Mouse (Mus musculus): ENCODE measurements around the gene Treh. TPM values are rescaled to one million over a fixed set of nuclear protein-coding genes. Genes with fewer than 3 reads are reported as not detected.

Gene Treh
- polyA plus RNA-seq, 1 experiment, result 183 TPM

DNA sequence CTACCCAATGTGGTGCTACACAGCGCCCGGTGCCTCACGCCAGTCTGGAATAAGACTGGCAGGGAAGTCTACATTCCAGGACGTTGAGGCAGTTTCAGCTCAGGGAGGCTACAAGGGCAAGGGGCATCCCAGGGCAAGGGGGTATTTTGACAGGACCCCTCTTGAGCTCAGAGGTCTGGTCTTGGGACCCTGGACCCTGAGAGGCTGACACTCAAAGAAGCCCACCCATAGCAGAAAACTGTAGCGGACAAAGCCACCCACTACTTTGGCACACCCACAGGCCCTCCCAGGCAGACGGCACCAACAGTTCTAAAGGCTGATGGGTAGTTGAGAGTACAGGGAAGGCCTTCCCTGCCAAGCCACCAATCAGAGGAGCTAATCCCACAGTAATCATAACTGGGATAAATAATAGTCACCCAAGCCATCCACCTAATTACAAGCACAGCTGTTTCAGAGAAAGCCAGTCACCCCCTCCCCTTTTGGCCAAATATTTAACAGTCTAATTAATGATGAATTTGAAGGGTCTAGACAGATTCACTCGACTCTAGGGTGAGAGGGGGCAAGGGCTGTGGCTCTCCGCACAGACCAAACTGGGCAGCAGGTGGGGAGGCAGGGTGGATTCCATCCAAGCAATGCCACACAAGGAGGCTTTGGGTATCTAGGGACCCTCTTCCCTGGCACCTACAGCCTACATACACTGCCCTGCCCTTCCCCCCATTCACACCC is 46.8 kb downstream of the Treh start:
- Histone ChIP-seq H3K36me3 (ENCODE audit: control insufficient read depth, insufficient read depth, low read length) (no peaks in the 10 kb centered on the region; the same call in 1 of the 2 replicates), H3K27ac (ENCODE audit: insufficient read depth, low read depth, low read length) (no peak overlapping the region), H3K27me3 (ENCODE audit: control insufficient read depth, insufficient read depth, low read length) (no peaks in the 10 kb centered on the region), H3K4me1 (ENCODE audit: control insufficient read depth, insufficient read depth, insufficient read length, low read length) (peaks cover 23% of the 10 kb centered on the region), H3K4me3 (ENCODE audit: low read depth, low read length) (no peak overlapping the region)
- TF ChIP-seq CTCF (IDR thresholded peaks at IDR 0.05; ENCODE audit: extremely low read depth, insufficient read length, insufficient replicate concordance, low read depth, low read length) (no peak), POLR2A (IDR thresholded peaks at IDR 0.05; ENCODE audit: low read depth, low read length) (no peak)
- 76% methylated on average over 8 of the region's 8 CpGs for WGBS

DNA sequence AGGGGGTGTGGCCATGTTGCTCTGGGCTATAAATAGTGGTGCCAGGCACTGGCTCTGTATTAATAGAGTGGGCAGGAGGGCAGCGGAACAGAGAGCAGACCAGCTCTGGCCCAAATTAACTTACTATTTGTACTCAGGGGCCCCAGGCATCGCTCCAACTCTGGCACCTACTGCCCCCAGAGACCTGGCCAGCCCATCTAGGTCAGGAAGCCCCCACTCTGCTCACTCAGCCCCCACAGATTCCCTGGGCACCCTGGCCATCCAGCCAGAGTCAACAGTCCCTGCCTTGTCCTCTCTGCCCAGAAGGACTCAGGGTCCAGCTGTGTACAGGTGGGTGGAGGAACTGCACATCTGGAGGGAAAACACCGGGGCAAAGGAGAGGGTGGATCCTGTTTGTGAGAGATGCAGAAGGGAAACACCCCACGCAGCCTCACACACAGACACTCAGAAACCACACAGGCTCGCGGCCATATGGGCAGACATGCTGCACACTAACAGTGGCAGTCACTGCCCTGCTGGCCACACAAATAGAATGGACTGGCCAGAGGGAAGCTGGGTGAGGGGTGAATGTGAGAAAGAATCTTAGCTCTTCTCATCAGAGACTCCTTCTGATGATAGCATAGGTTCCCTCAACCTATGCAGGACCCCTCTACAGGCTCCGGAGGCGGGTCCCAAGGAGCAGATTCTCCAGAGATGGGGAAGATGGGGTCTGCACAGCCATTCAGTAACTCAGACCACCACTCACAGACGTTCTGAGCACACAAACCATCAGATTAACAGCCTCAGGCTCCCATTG is 47.5 kb downstream of the Treh start:
- Histone ChIP-seq H3K27me3 (ENCODE audit: control insufficient read depth, insufficient read depth, low read length) (no peaks in the 10 kb centered on the region), H3K4me3 (ENCODE audit: low read depth, low read length) (peak overlapping the region; percentile 76), H3K36me3 (ENCODE audit: control insufficient read depth, insufficient read depth, low read length) (no peaks in the 10 kb centered on the region; the same call in 1 of the 2 replicates), H3K27ac (ENCODE audit: insufficient read depth, low read depth, low read length) (no peak overlapping the region), H3K4me1 (ENCODE audit: control insufficient read depth, insufficient read depth, insufficient read length, low read length) (peaks cover 23% of the 10 kb centered on the region)
- TF ChIP-seq CTCF (IDR thresholded peaks at IDR 0.05; ENCODE audit: extremely low read depth, insufficient read length, insufficient replicate concordance, low read depth, low read length) (no peak), POLR2A (IDR thresholded peaks at IDR 0.05; ENCODE audit: low read depth, low read length) (no peak)
- WGBS, result 15% methylated on average over 9 of the region's 9 CpGs

DNA sequence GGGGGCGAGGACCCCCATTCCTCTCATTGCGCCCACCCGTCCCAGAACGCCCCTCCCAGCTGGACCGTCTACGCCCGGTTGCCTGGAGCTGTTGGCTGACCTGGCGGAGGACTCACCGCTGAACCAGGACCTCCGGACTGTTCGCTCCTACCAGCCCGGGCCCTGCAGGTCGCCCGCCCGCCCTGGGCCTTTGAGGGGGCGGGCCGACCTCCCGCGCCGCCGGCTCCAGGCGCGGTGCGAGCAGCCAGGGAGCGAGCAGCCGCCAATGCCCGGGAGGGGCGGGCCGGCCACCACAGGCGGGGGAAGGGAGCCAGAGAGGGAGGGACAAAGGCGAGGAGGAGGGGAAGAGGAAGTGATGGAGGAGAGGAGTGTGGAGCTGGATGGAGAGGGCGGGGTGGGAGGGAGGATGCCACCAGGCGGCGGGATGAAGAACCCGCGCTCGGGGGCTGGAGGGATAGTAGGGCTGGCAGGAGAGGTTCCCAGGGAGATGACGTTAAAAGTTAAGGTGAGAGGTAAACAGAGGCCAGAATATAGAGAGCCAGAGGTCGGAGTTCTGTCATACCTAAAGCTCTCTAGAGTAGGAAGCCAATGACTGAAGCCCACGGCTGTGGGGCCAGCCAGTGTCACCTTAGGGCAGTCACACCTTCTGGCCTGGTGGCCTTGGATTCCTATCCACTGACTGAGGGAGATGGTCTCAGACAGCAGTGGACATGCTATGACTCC is 48.3 kb downstream of the Treh start:
- H3K4me1 ChIP-seq (ENCODE audit: control insufficient read depth, insufficient read depth, insufficient read length, low read length), result peaks cover 23% of the 10 kb centered on the region
- H3K36me3 ChIP-seq (ENCODE audit: control insufficient read depth, insufficient read depth, low read length), result no peaks in the 10 kb centered on the region
- TF ChIP-seq CTCF (IDR thresholded peaks at IDR 0.05; ENCODE audit: extremely low read depth, insufficient read length, insufficient replicate concordance, low read depth, low read length) (peak; percentile 38; the same call in 1 of the 2 replicates), POLR2A (IDR thresholded peaks at IDR 0.05; ENCODE audit: low read depth, low read length) (peak; percentile 22; the same call in 1 of the 2 replicates)
- 2% methylated on average over 40 of the region's 40 CpGs for WGBS
- peak overlapping the region; percentile 76 for H3K4me3 ChIP-seq (ENCODE audit: low read depth, low read length)
- no peak overlapping the region for H3K27ac ChIP-seq (ENCODE audit: insufficient read depth, low read depth, low read length)
- no peaks in the 10 kb centered on the region for H3K27me3 ChIP-seq (ENCODE audit: control insufficient read depth, insufficient read depth, low read length)

DNA sequence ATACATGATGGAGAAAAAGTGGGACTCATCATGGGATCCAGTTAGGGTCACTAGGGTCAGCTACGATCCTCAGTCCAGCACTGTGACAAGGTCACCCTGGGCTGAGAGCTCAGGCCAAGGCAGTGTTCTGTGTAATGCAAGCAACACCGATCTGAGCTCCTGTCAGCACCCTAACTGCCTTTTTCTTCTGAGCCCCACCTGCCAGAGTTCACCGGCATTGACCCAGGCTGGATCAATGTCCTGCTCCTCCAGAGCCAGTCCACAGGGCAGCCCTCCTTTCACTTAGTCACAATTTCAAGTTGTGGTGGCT is 48.8 kb downstream of the Treh start:
- Histone ChIP-seq H3K4me3 (ENCODE audit: low read depth, low read length) (no peak overlapping the region), H3K27ac (ENCODE audit: insufficient read depth, low read depth, low read length) (no peak overlapping the region), H3K27me3 (ENCODE audit: control insufficient read depth, insufficient read depth, low read length) (no peaks in the 10 kb centered on the region), H3K4me1 (ENCODE audit: control insufficient read depth, insufficient read depth, insufficient read length, low read length) (peaks cover 24% of the 10 kb centered on the region), H3K36me3 (ENCODE audit: control insufficient read depth, insufficient read depth, low read length) (no peaks in the 10 kb centered on the region)
- WGBS, result 71% methylated on average over 3 of the region's 3 CpGs
- TF ChIP-seq POLR2A (IDR thresholded peaks at IDR 0.05; ENCODE audit: low read depth, low read length) (no peak), CTCF (IDR thresholded peaks at IDR 0.05; ENCODE audit: extremely low read depth, insufficient read length, insufficient replicate concordance, low read depth, low read length) (no peak)

DNA sequence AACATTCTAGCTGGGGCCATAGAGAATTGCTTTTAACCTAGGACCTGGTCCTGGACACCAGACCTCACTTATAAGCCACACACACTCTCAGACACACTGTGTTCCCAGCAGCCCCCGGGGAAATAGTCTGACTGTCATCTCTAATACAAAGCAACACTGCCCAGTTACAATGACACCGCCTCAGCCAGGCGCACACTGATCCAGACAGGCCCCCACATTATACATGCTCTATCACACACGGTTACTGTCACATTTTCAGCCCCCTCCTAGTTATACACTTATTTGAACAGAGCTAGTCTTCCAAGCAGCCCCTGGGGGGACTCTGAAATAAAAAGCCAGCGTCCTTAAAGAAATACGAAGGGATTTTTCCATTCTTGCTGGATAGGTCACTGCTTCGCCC is 49.5 kb downstream of the Treh start:
- TF ChIP-seq CTCF (IDR thresholded peaks at IDR 0.05; ENCODE audit: extremely low read depth, insufficient read length, insufficient replicate concordance, low read depth, low read length) (no peak), POLR2A (IDR thresholded peaks at IDR 0.05; ENCODE audit: low read depth, low read length) (no peak)
- 86% methylated on average over 7 of the region's 7 CpGs for WGBS

DNA sequence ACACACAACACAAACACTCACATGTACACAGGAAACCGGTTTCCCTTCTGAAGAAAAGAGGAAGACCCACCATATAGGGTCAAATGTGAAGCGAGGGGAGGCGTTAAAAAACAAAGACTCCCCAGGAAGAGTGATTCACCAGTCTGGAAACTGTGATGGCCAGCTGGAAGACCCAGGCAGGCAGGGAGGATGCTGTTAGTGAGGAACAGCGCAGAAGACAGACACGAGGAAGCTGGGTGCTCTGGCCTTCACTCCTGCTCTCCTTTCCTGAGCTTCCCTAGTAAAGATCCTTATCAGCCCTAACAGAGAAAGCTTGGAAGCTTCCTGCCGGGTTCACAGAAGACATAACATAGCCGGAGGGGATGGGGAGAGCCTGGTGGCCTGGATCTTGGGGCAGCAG is 50.0 kb downstream of the Treh start:
- Histone ChIP-seq H3K4me3 (ENCODE audit: low read depth, low read length) (no peak overlapping the region), H3K36me3 (ENCODE audit: control insufficient read depth, insufficient read depth, low read length) (no peaks in the 10 kb centered on the region), H3K4me1 (ENCODE audit: control insufficient read depth, insufficient read depth, insufficient read length, low read length) (peaks cover 24% of the 10 kb centered on the region), H3K27me3 (ENCODE audit: control insufficient read depth, insufficient read depth, low read length) (no peaks in the 10 kb centered on the region), H3K27ac (ENCODE audit: insufficient read depth, low read depth, low read length) (no peak overlapping the region)
- 49% methylated on average over 7 of the region's 7 CpGs for whole genome bisulfite sequencing
- TF ChIP-seq CTCF (IDR thresholded peaks at IDR 0.05; ENCODE audit: extremely low read depth, insufficient read length, insufficient replicate concordance, low read depth, low read length) (no peak), POLR2A (IDR thresholded peaks at IDR 0.05; ENCODE audit: low read depth, low read length) (no peak)

More for the DNA sequence above, 49.5 kb downstream of the Treh start:
- Histone ChIP-seq H3K27me3 (ENCODE audit: control insufficient read depth, insufficient read depth, low read length) (no peaks in the 10 kb centered on the region), H3K36me3 (ENCODE audit: control insufficient read depth, insufficient read depth, low read length) (no peaks in the 10 kb centered on the region), H3K4me1 (ENCODE audit: control insufficient read depth, insufficient read depth, insufficient read length, low read length) (peaks cover 24% of the 10 kb centered on the region), H3K4me3 (ENCODE audit: low read depth, low read length) (no peak overlapping the region), H3K27ac (ENCODE audit: insufficient read depth, low read depth, low read length) (no peak overlapping the region)

Data from small intestine, adult 2 months (tissue).